Mouse (Mus musculus): ENCODE results near the gene Tead2. TPM values are rescaled to one million over a fixed set of nuclear protein-coding genes. Genes with fewer than 3 reads are reported as not detected.
A peak's percentile ranks its signal among the peaks of the same experiment; 100 is the strongest.
"Not testable (repeated sequence)": the region's sequence is repeated elsewhere in the genome, so short reads cannot be mapped to it uniquely, and the experiment has no call there.

Tead2 gene
- polyA plus RNA-seq, 1 experiment from 2014 or later = 65.9 TPM

DNA sequence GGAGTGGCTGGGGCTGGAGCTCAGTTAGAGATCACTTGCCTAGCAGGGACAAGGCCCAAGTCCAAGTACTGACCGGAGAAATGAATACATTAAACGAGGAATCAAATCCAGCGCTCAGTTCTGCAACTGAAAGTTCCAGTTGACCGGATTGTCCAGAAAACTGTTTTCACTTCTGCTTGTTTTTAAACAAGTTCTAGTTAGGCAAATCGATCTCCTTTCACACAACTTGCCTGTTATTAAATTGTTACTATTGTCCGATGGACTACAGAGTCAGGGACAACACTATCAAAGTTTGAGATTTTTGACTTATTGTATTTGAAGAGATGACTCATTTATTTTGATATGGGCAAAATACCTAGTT is 25.8 kb downstream of the Tead2 start:
- Histone ChIP-seq H3K4me3 (peak overlapping the region; percentile 38), H3K9me3 (no peaks in the 10 kb centered on the region), H3K36me3 (no peaks in the 10 kb centered on the region), H3K4me1 (replicated peaks) (peaks cover 11% of the 10 kb centered on the region; the same call in 1 of the 2 replicates), H3K27me3 (peaks cover 53% of the 10 kb centered on the region), H3K9ac (no peak overlapping the region; the same call in 1 of the 2 replicates), H3K4me2 (peak overlapping the region; percentile 69), H3K27ac (replicated peaks) (no peak overlapping the region)
- ATAC-seq (ENCODE audit: low read depth) = no peak
- 76% methylated on average over 6 of the region's 6 CpGs for WGBS

DNA sequence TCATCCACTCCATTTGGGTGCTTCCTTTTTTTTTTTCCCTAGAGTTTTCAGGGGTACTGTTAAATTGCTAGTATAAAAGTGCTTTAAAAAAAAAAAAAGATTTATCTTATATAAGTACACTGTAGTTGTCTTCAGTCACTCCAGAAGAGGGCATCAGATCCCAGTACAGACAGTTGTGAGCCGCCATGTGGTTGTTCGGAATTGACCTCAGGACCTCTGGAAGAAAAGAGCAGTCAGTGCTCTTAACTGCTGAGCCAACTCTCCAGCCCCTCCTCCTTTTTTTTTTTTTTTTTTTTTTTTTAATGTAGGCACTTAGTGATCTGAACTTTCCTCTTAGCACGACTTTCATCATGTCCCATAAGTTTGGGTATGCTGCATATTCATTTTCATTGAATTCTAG is 32.1 kb downstream of the Tead2 start:
- no peaks in the 10 kb centered on the region for H3K27me3 ChIP-seq
- no peaks in the 10 kb centered on the region for H3K36me3 ChIP-seq
- no peaks in the 10 kb centered on the region for H3K9me3 ChIP-seq
- H3K4me1 ChIP-seq (replicated peaks) = no peaks in the 10 kb centered on the region
- H3K27ac ChIP-seq (replicated peaks) = no peak overlapping the region
- no peak overlapping the region for H3K9ac ChIP-seq
- 30% methylated on average over 3 of the region's 3 CpGs for WGBS
- H3K4me3 ChIP-seq = no peak overlapping the region
- H3K4me2 ChIP-seq = no peak overlapping the region
- ATAC-seq (ENCODE audit: low read depth) = no peak

DNA sequence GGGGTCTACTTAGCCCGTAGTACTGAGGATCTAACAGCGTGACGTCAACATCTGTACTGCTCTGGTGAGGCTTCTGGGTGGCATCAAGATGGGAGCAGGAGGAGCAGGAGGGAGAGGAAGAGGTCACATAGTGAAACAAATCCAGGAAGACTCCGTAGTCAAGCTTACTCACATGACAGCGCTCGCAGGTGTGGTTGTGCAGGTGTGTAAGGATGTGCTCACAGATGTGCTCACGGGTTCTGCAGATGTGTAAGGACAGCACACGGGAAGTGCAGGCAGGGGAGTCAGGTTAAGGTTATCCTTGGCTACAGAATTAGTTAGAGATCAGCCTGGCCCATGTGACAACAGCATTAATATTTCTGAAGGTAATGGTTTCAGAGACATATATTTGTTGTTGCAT is 38.3 kb downstream of the Tead2 start:
- Histone ChIP-seq H3K4me2 (no peak overlapping the region), H3K4me3 (no peak overlapping the region), H3K9me3 (no peaks in the 10 kb centered on the region), H3K4me1 (replicated peaks) (no peaks in the 10 kb centered on the region), H3K27ac (replicated peaks) (no peak overlapping the region), H3K36me3 (no peaks in the 10 kb centered on the region), H3K27me3 (no peaks in the 10 kb centered on the region; the same call in 1 of the 2 replicates), H3K9ac (no peak overlapping the region)
- 89% methylated on average over 8 of the region's 8 CpGs for WGBS
- ATAC-seq (ENCODE audit: low read depth) = no peak

DNA sequence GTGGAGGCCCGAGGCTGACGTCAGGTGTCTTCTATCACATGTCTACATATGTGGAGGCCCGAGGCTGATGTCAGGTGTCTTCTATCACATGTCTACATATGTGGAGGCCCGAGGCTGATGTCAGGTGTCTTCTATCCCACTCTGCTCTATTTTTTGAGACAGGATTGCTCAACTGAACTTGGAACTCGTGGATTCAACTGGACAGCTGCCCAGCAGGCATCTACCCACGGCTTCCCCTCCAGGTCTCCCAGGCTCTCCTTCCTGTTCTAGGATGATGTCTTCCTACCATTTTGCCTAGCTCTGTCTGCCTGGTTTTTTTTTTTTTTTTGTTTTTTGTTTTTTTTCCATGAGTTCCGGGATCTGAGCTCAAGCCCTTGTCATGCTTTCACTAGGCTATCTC is 40.3 kb downstream of the Tead2 start:
- H3K27ac ChIP-seq (replicated peaks); H3K9ac ChIP-seq; H3K4me1 ChIP-seq (replicated peaks); H3K4me2 ChIP-seq; ATAC-seq (ENCODE audit: low read depth); H3K27me3 ChIP-seq; H3K36me3 ChIP-seq; H3K4me3 ChIP-seq; H3K9me3 ChIP-seq: not testable (repeated sequence)
- 83% methylated on average over 6 of the region's 7 CpGs for WGBS

DNA sequence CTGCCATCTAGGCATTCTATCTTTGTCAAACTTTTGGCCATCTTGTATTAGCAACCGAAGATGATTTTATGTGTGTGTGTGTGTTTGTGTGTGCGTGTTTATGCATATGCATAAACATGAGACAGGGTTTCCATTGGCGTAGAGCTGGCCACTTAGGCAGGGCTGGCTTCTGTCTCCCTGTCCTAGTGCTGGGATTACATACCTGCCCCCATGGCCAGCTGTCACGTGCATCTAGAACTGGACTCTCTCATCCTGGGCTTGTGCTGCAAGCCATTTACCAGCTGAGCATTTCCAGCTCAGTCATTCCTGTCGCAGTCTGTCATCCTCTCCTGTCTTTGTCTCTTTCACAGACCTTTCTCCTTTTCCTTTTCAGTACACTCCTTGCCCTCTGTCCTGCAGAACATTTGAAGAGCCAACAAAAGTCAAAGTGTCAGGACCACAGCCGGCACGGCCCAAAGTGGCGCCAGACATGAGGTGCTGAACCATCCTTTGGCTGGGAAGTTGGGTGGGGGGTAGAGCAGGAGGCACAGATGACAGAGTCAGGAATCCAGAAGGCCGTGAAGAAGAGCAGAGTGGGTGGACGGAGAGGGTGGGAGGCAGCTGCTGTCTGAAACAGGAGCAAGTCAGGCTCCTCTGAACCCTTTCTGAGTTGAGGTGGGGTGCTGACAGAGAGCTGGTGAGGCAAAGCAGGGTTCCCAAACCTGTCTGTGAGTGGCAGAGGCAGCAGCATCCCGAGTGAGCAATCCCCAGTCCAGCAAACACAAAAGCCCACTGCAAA is 41.7 kb downstream of the Tead2 start:
- no peaks in the 10 kb centered on the region; the same call in 1 of the 2 replicates for H3K27me3 ChIP-seq
- H3K4me3 ChIP-seq = no peak overlapping the region
- H3K27ac ChIP-seq (replicated peaks) = no peak overlapping the region
- ATAC-seq (ENCODE audit: low read depth) = no peak
- H3K4me2 ChIP-seq = no peak overlapping the region
- H3K4me1 ChIP-seq (replicated peaks) = no peaks in the 10 kb centered on the region
- H3K9ac ChIP-seq = no peak overlapping the region; the same call in 1 of the 2 replicates
- WGBS = 64% methylated on average over 11 of the region's 11 CpGs
- no peaks in the 10 kb centered on the region for H3K9me3 ChIP-seq
- no peaks in the 10 kb centered on the region for H3K36me3 ChIP-seq

GRCm38 (mm10) chr7:45259281-45259680 is 43.7 kb downstream of the Tead2 start:
- H3K27ac ChIP-seq (replicated peaks) = no peak overlapping the region
- no peak overlapping the region for H3K4me3 ChIP-seq
- H3K9me3 ChIP-seq = no peaks in the 10 kb centered on the region
- no peak for ATAC-seq (ENCODE audit: low read depth)
- H3K4me1 ChIP-seq (replicated peaks) = no peaks in the 10 kb centered on the region
- H3K36me3 ChIP-seq = no peaks in the 10 kb centered on the region
- H3K27me3 ChIP-seq = no peaks in the 10 kb centered on the region; the same call in 1 of the 2 replicates
- no peak overlapping the region for H3K9ac ChIP-seq
- no peak overlapping the region for H3K4me2 ChIP-seq
- 84% methylated on average over 8 of the region's 8 CpGs for WGBS

GRCm38 (mm10) chr7:45262266-45262665 is 46.7 kb downstream of the Tead2 start:
- H3K9me3 ChIP-seq = no peaks in the 10 kb centered on the region
- no peak overlapping the region for H3K4me3 ChIP-seq
- no peak overlapping the region for H3K4me2 ChIP-seq
- no peak overlapping the region for H3K27ac ChIP-seq (replicated peaks)
- no peak overlapping the region for H3K9ac ChIP-seq
- WGBS = 56% methylated on average over 7 of the region's 7 CpGs
- no peak for ATAC-seq (ENCODE audit: low read depth)
- no peaks in the 10 kb centered on the region for H3K36me3 ChIP-seq
- no peaks in the 10 kb centered on the region; the same call in 1 of the 2 replicates for H3K27me3 ChIP-seq
- H3K4me1 ChIP-seq (replicated peaks) = no peaks in the 10 kb centered on the region

DNA sequence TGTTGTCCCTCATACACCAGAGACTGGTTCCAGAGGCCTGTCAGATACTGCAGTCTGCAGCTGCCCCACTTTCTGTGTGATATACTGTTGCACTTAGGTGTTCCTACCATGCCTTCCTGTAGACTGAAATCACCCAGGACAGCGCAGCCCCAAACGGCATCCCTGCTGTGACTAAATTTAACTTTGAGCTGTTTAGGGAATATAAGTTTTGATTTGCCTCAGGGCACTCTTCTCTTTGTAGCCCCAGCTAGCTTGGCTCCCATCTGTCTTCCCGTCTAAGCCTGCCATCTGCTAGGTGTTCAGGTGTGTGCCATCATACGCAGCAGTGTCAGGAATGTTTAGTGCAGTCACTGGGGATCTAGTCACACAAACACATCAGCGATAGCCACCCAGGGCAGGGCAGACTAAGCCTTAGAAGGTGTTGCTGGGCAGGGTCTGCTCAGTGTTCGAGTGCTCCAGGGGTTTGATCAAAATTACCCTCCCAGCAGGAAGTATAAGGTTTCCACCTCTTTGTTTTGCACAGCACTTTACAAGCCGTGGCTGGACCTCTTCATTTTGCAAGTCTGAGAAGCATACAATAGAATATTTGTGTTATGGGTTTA is 47.6 kb downstream of the Tead2 start:
- H3K27ac ChIP-seq (replicated peaks) = no peak overlapping the region
- no peak overlapping the region for H3K9ac ChIP-seq
- no peak overlapping the region for H3K4me2 ChIP-seq
- no peak for ATAC-seq (ENCODE audit: low read depth)
- no peaks in the 10 kb centered on the region; the same call in 1 of the 2 replicates for H3K27me3 ChIP-seq
- no peaks in the 10 kb centered on the region for H3K36me3 ChIP-seq
- 61% methylated on average over 7 of the region's 7 CpGs for WGBS
- H3K4me1 ChIP-seq (replicated peaks) = no peaks in the 10 kb centered on the region
- H3K4me3 ChIP-seq = no peak overlapping the region
- H3K9me3 ChIP-seq = no peaks in the 10 kb centered on the region

DNA sequence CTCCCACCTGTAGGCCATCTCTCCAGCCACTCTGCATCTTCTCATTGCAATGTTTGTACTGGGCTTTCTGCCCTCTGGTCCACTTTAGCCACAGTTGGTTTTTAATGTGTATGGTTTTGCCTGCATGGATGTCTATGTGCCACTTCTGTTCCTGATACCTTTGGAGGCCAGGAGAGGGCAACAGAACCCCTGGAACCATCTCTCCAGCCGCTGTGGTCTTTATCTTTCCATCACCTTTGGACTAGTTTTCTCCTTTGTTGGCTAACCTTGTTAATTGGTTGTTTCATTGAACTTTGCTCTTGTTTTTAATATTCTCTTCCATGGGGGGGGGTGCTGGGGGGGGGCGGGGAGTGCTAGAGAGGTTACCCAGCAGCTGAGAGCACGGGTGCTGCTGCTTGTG is 48.8 kb downstream of the Tead2 start:
- H3K27ac ChIP-seq (replicated peaks) = no peak overlapping the region
- H3K4me1 ChIP-seq (replicated peaks) = no peaks in the 10 kb centered on the region
- H3K9me3 ChIP-seq = no peaks in the 10 kb centered on the region
- H3K36me3 ChIP-seq = no peaks in the 10 kb centered on the region
- no peak overlapping the region for H3K4me3 ChIP-seq
- no peak for ATAC-seq (ENCODE audit: low read depth)
- WGBS = 67% methylated on average over 3 of the region's 3 CpGs
- no peaks in the 10 kb centered on the region for H3K27me3 ChIP-seq
- no peak overlapping the region for H3K4me2 ChIP-seq
- no peak overlapping the region for H3K9ac ChIP-seq

DNA sequence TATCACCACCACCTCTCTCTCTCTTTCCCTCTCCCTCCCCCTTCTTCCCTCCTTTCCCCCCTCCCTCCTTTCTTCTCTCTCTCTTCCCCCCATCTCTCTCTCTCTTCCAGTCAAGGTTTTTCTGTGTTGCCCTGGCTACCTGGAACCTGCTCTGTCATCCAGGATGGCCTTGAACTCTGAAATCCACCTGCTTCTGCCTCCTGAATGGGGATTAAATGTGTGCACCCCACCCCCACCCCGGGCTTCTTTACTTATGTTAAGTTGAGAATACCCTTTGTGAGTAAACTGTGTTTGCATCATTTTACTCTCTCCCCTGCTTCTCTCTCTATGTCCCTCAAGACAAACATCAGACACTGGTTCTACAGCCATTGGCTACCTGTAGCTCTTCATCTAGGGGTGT is 50.0 kb downstream of the Tead2 start:
- ATAC-seq (ENCODE audit: low read depth) = no peak
- Histone ChIP-seq H3K9me3 (no peaks in the 10 kb centered on the region), H3K4me2 (no peak overlapping the region), H3K4me1 (replicated peaks) (no peaks in the 10 kb centered on the region), H3K27me3 (no peaks in the 10 kb centered on the region), H3K27ac (replicated peaks) (no peak overlapping the region), H3K9ac (no peak overlapping the region), H3K36me3 (no peaks in the 10 kb centered on the region), H3K4me3 (no peak overlapping the region)
- 67% methylated on average over 1 of the region's 1 CpGs for WGBS

DNA sequence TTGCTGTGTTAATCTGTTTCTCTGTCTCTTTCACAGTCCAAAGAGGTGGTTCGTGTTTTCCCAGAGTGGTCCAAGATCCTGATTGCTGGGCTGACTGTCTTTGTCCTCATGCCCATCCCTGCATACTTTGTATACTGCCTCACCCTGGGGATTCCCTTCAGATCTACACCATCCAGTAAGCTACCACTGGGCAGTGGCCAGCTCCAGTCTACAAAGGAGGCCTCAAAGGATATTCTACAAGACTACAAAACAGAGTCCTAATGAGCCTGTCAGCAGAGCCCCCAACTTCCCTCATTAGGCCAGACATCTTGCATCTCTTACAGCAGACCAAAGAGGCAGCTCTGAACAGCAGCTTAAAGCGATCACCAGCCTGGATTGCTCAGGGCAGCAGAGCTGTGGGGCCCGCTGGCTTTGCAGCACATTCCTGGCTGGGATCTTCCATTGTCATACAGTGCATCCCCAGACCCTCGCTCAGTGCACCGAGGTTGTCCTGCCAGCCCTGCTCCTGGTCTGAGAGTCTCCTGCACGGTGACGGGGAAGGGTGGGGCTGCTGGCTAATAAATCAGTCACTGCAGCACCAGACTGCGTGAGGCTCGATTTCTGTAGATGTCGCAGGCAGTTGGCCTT is 57.3 kb downstream of the Tead2 start:
- ATAC-seq (ENCODE audit: low read depth) = no peak
- H3K9ac ChIP-seq = no peak overlapping the region

DNA sequence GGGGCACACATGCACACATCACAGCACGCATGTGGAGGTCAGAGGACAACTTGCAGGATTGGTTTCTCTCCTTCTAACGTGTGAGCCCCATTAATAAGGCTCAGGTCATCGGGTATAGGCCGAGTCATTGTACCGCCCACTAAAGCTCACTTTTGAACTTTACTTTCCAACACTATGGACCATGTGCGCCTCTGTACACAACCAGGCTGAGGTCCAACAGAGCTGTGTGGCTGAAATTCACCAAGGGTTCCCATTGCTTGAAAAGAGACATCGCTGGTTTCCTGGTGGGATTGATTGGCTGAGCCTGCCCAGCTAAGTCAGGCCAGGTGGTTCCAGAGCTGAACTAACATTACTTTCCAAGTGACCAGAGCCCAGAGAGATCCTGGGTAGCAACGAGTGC is 58.1 kb downstream of the Tead2 start:
- Histone ChIP-seq H3K4me3 (no peak overlapping the region), H3K27ac (replicated peaks) (no peak overlapping the region), H3K4me2 (no peak overlapping the region), H3K4me1 (replicated peaks) (peaks cover 5% of the 10 kb centered on the region; the same call in 1 of the 2 replicates), H3K9me3 (no peaks in the 10 kb centered on the region), H3K27me3 (peaks cover 9% of the 10 kb centered on the region; the same call in 1 of the 2 replicates), H3K9ac (no peak overlapping the region), H3K36me3 (no peaks in the 10 kb centered on the region)
- 94% methylated on average over 8 of the region's 8 CpGs for WGBS
- ATAC-seq (ENCODE audit: low read depth) = no peak

More for the DNA sequence above, 57.3 kb downstream of the Tead2 start:
- Histone ChIP-seq H3K36me3 (no peaks in the 10 kb centered on the region), H3K27ac (replicated peaks) (no peak overlapping the region), H3K4me3 (no peak overlapping the region), H3K4me2 (no peak overlapping the region), H3K27me3 (peaks cover 9% of the 10 kb centered on the region; the same call in 1 of the 2 replicates), H3K9me3 (no peaks in the 10 kb centered on the region), H3K4me1 (replicated peaks) (peaks cover 5% of the 10 kb centered on the region; the same call in 1 of the 2 replicates)
- WGBS = 44% methylated on average over 10 of the region's 10 CpGs
